24 mouse cellular contexts compared by ENCODE assay signal in the genomic region with DNA sequence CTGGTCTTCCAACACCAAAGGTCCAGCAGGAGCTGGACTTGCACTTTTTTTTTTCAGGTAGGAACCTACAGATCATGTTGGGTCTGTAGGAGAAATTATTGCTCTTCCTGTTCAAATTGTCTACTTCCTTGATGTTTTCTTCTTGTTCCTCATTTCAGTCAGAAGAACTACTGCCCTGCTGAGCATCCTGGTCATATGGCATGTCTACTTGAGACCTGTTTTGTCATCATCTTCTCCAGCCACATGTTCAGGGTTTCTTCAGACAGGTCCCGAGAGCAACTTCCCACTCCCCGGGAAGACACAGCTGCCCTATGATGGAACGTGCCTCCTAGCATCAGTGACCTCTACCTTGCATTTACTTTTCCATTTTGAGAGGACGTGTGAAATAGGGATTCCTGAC.
"Had no signal": no experiment of that assay in that cellular context is flagged by ENCODE, and none has a peak within 500 bp of the region (broad histone marks: within the 10 kb centered on the region; RNA-seq: fewer than 3 reads in every experiment).

No protein-coding gene starts in this region.

- H3K36me3 ChIP-seq: heart, embryonic 10.5 days; heart, embryonic 12.5 days; hindbrain, embryonic 10.5 days; hindbrain, embryonic 12.5 days; intestine, embryonic 15.5 days; limb, embryonic 10.5 days; limb, embryonic 12.5 days had no signal

- H3K4me1 ChIP-seq: intestine, embryonic 15.5 days had no signal

- H3K9me3 ChIP-seq: heart, embryonic 10.5 days; heart, embryonic 12.5 days; hindbrain, embryonic 10.5 days; hindbrain, embryonic 12.5 days; intestine, embryonic 15.5 days; limb, embryonic 10.5 days; limb, embryonic 12.5 days had no signal

- H3K27me3 ChIP-seq: hindbrain, embryonic 12.5 days; intestine, embryonic 15.5 days had no signal

- H3K9ac ChIP-seq: heart, embryonic 12.5 days; hindbrain, embryonic 12.5 days; hindbrain, embryonic 14.5 days; intestine, embryonic 15.5 days; limb, embryonic 12.5 days had no signal

- H3K4me2 ChIP-seq: heart, embryonic 12.5 days; hindbrain, embryonic 12.5 days; hindbrain, embryonic 14.5 days; intestine, embryonic 15.5 days; limb, embryonic 12.5 days had no signal

- DNase-seq: gastrocnemius, adult 2 months; gastrocnemius, postnatal 10 days; heart, adult 11 months; heart, postnatal 10 days; heart, postnatal 4 days; kidney, adult 18-20 months; kidney, adult 8-10 months; kidney, postnatal 10 days; kidney, postnatal 25 days; kidney, postnatal 4 days; liver had no signal

- H3K27ac ChIP-seq: gastrocnemius, adult 2 months; heart, embryonic 10.5 days; hindbrain, embryonic 10.5 days; hindbrain, embryonic 12.5 days; hindbrain, embryonic 14.5 days; intestine, embryonic 15.5 days; layer of hippocampus, adult 2 months; left cerebral cortex, adult 2 months; limb, embryonic 10.5 days; limb, embryonic 12.5 days had no signal

- ATAC-seq: hindbrain, embryonic 16.5 days; inflammation-experienced regulatory T-cells, adult 6 months; intestine, embryonic 15.5 days; intestine, postnatal 0 days had no signal

- H3K4me3 ChIP-seq: gastrocnemius, adult 2 months; heart, embryonic 10.5 days; heart, embryonic 12.5 days; hindbrain, embryonic 10.5 days; hindbrain, embryonic 12.5 days; intestine, embryonic 15.5 days; layer of hippocampus, adult 2 months; left cerebral cortex, adult 2 months; limb, embryonic 10.5 days; limb, embryonic 12.5 days had no signal
